30 mouse cellular contexts compared by ENCODE assay signal in genomic region chr16:5101000-5101399, GRCm38 (mm10). TPM values are rescaled to one million over a fixed set of nuclear protein-coding genes. Genes with fewer than 3 reads are reported as not detected.
DNase-seq lines count a peak whose midpoint lies in the region; ATAC-seq and TF ChIP-seq lines count a peak whose summit lies in the region.
"Had no signal": no experiment of that assay in that cellular context is flagged by ENCODE, and none has a peak within 500 bp of the region (broad histone marks: within the 10 kb centered on the region; RNA-seq: fewer than 3 reads in every experiment).

No protein-coding gene starts in this region.

- H3K9me3 ChIP-seq in forebrain, embryonic 12.5 days, result no peaks in the 10 kb centered on the region
- no peaks in the 10 kb centered on the region for H3K9me3 ChIP-seq in heart, embryonic 12.5 days (replicated peaks)
- 0 out of 2 replicates have a peak, but pooled peaks cover 3% of the 10 kb centered on the region for H3K9me3 ChIP-seq in hindbrain, embryonic 10.5 days
- H3K9me3 ChIP-seq: embryonic facial prominence, embryonic 12.5 days; forebrain, embryonic 15.5 days; G1E; hindbrain, embryonic 12.5 days; limb, embryonic 12.5 days; liver, embryonic 15.5 days; midbrain, embryonic 15.5 days; neural tube, embryonic 12.5 days had no signal

- H3K36me3 ChIP-seq in forebrain, embryonic 12.5 days (replicated peaks), result no peaks in the 10 kb centered on the region
- no peaks in the 10 kb centered on the region for H3K36me3 ChIP-seq in heart, embryonic 12.5 days
- no peaks in the 10 kb centered on the region for H3K36me3 ChIP-seq in hindbrain, embryonic 10.5 days
- H3K36me3 ChIP-seq: embryonic facial prominence, embryonic 12.5 days; forebrain, embryonic 15.5 days; G1E; hindbrain, embryonic 12.5 days; limb, embryonic 12.5 days; liver, embryonic 15.5 days; midbrain, embryonic 15.5 days; neural tube, embryonic 12.5 days had no signal

- no peak for TF ChIP-seq POLR2A in brain, embryonic 14.5 days (IDR thresholded peaks at IDR 0.05; ENCODE audit: borderline replicate concordance, extremely low read depth, insufficient read depth, insufficient read length, poor library complexity, severe bottlenecking)
- no peak for TF ChIP-seq POLR2A in cerebellum, adult 2 months (IDR thresholded peaks at IDR 0.05; ENCODE audit: borderline replicate concordance, insufficient read depth, low read length)

- no peak overlapping the region for H3K9ac ChIP-seq in forebrain, embryonic 12.5 days
- H3K9ac ChIP-seq in heart, embryonic 12.5 days, result no peak overlapping the region
- H3K9ac ChIP-seq: embryonic facial prominence, embryonic 12.5 days; forebrain, embryonic 15.5 days; hindbrain, embryonic 12.5 days; limb, embryonic 12.5 days; liver, embryonic 15.5 days; lung, embryonic 14.5 days; midbrain, embryonic 15.5 days; neural tube, embryonic 12.5 days had no signal

- H3K27ac ChIP-seq in cerebellum, adult 2 months (ENCODE audit: insufficient read depth, low read length), result no peak overlapping the region
- H3K27ac ChIP-seq in forebrain, embryonic 12.5 days, result no peak overlapping the region
- no peak overlapping the region for H3K27ac ChIP-seq in heart, embryonic 12.5 days (ENCODE audit: poor library complexity, severe bottlenecking)
- H3K27ac ChIP-seq in hindbrain, embryonic 10.5 days, result no peak overlapping the region
- H3K27ac ChIP-seq: embryonic facial prominence, embryonic 12.5 days; forebrain, embryonic 15.5 days; heart, adult 2 months; hindbrain, embryonic 12.5 days; limb, embryonic 12.5 days; liver, embryonic 15.5 days; midbrain, embryonic 15.5 days; neural tube, embryonic 12.5 days; stomach, postnatal 0 days had no signal

- 13% methylated on average over 6 of the region's 6 CpGs for WGBS in cerebellum, adult 2 months
- 69% methylated on average over 6 of the region's 6 CpGs for WGBS in forebrain, embryonic 12.5 days
- 66% methylated on average over 6 of the region's 6 CpGs for WGBS in heart, embryonic 12.5 days
- WGBS in hindbrain, embryonic 10.5 days, result 83% methylated on average over 6 of the region's 6 CpGs

- H3K4me1 ChIP-seq in cerebellum, adult 2 months (ENCODE audit: control insufficient read depth, insufficient read depth, low read length), result peaks cover 23% of the 10 kb centered on the region
- no peaks in the 10 kb centered on the region for H3K4me1 ChIP-seq in forebrain, embryonic 12.5 days
- no peaks in the 10 kb centered on the region for H3K4me1 ChIP-seq in heart, embryonic 12.5 days (replicated peaks)
- peaks cover 3% of the 10 kb centered on the region; the same call in 1 of the 2 replicates for H3K4me1 ChIP-seq in hindbrain, embryonic 10.5 days (replicated peaks)
- H3K4me1 ChIP-seq: embryonic facial prominence, embryonic 12.5 days; forebrain, embryonic 15.5 days; hindbrain, embryonic 12.5 days; limb, embryonic 12.5 days; liver, embryonic 15.5 days; midbrain, embryonic 15.5 days; neural tube, embryonic 12.5 days had no signal

- DNase-seq in ZHBTc4 (ENCODE audit: low read depth, low spot score), result peak; percentile 7
- peak; percentile 15 for DNase-seq in brain, embryonic 14.5 days (ENCODE audit: low read depth)
- DNase-seq in cerebellum, adult 2 months, result peak; percentile 85 to 89
- peak; percentile 92 to 93 for DNase-seq in cerebellum, postnatal 14 days
- no peak for DNase-seq in hindbrain, embryonic 10.5 days (ENCODE audit: low spot score)
- DNase-seq: adrenal gland, postnatal 14 days; B cell, adult 2 months; heart, adult 2 months; heart, postnatal 14 days; kidney, postnatal 14 days; layer of hippocampus, adult 9-11 months; lung, embryonic 14.5 days; lung, postnatal 14 days; right cerebral cortex, adult 18-20 months; spleen, adult 18-20 months; thymus, adult 2 months; thymus, postnatal 36 days had no signal

- TF ChIP-seq CTCF in brain, embryonic 14.5 days (IDR thresholded peaks at IDR 0.05; ENCODE audit: borderline replicate concordance, extremely low read depth, insufficient read depth, insufficient read length), result no peak
- TF ChIP-seq CTCF in cerebellum, adult 2 months (IDR thresholded peaks at IDR 0.05; ENCODE audit: borderline replicate concordance, insufficient read depth, low read depth, low read length), result no peak

- H3K27me3 ChIP-seq in cerebellum, adult 2 months (ENCODE audit: control insufficient read depth, insufficient read depth, low read length), result no peaks in the 10 kb centered on the region
- H3K27me3 ChIP-seq in forebrain, embryonic 12.5 days, result no peaks in the 10 kb centered on the region
- H3K27me3 ChIP-seq in heart, embryonic 12.5 days (replicated peaks), result peaks cover 11% of the 10 kb centered on the region; the same call in 1 of the 2 replicates
- H3K27me3 ChIP-seq in hindbrain, embryonic 10.5 days (ENCODE audit: insufficient read depth, poor library complexity, severe bottlenecking), result no peaks in the 10 kb centered on the region
- H3K27me3 ChIP-seq: embryonic facial prominence, embryonic 12.5 days; forebrain, embryonic 15.5 days; hindbrain, embryonic 12.5 days; limb, embryonic 12.5 days; liver, embryonic 15.5 days; midbrain, embryonic 15.5 days; neural tube, embryonic 12.5 days had no signal

- no peak overlapping the region for H3K4me3 ChIP-seq in cerebellum, adult 2 months (replicated peaks; ENCODE audit: insufficient read depth, low read depth, low read length)
- H3K4me3 ChIP-seq in forebrain, embryonic 12.5 days (replicated peaks), result no peak overlapping the region
- H3K4me3 ChIP-seq in heart, embryonic 12.5 days, result no peak overlapping the region
- no peak overlapping the region for H3K4me3 ChIP-seq in hindbrain, embryonic 10.5 days
- H3K4me3 ChIP-seq: embryonic facial prominence, embryonic 12.5 days; forebrain, embryonic 15.5 days; heart, adult 2 months; hindbrain, embryonic 12.5 days; limb, embryonic 12.5 days; liver, embryonic 15.5 days; midbrain, embryonic 15.5 days; neural tube, embryonic 12.5 days had no signal

- no peak overlapping the region for H3K4me2 ChIP-seq in forebrain, embryonic 12.5 days
- H3K4me2 ChIP-seq in heart, embryonic 12.5 days, result no peak overlapping the region
- H3K4me2 ChIP-seq: embryonic facial prominence, embryonic 12.5 days; forebrain, embryonic 15.5 days; hindbrain, embryonic 12.5 days; limb, embryonic 12.5 days; liver, embryonic 15.5 days; lung, embryonic 14.5 days; midbrain, embryonic 15.5 days; neural tube, embryonic 12.5 days had no signal

- ATAC-seq in forebrain, embryonic 12.5 days (ENCODE audit: low FRiP score), result no peak
- no peak for ATAC-seq in heart, embryonic 12.5 days (ENCODE audit: insufficient number of reproducible peaks, low FRiP score)
- ATAC-seq: forebrain, embryonic 15.5 days; intestine, postnatal 0 days; midbrain, embryonic 15.5 days had no signal

RNA-seq across cellular contexts. Expression of gene Ppl, which starts 31.2 kb away (rescaled TPM):
- 0.71 and 1.2 TPM in 2 replicates for polyA plus RNA-seq in brain, embryonic 14.5 days (2012; rRNA removed)
- polyA plus RNA-seq in cerebellum, adult 2 months (2012; rRNA removed), result 0.87 and 0.88 TPM in 2 replicates
- polyA plus RNA-seq in forebrain, embryonic 12.5 days (2016; fragmentation: Nextera tagmentation; extraction: Ambion mirVana), result 0.47 and 1.1 TPM in 2 replicates
- 1.5 and 2.1 TPM in 2 replicates for polyA plus RNA-seq in heart, embryonic 12.5 days (2016; fragmentation: Nextera tagmentation; extraction: Ambion mirVana)
- 1.4 and 1.9 TPM in 2 replicates for polyA plus RNA-seq in hindbrain, embryonic 10.5 days (2016; fragmentation: Nextera tagmentation; extraction: Ambion mirVana)
- polyA plus RNA-seq: G1E had no signal

RNA-seq across cellular contexts. Expression of gene Sec14l5, which starts 45.9 kb away (rescaled TPM):
- 1.1 and 1.7 TPM in 2 replicates for polyA plus RNA-seq in brain, embryonic 14.5 days (2012; rRNA removed)
- polyA plus RNA-seq in cerebellum, adult 2 months (2012; rRNA removed), result 19.6 and 25.4 TPM in 2 replicates
- 0.28 and 0.33 TPM in 2 replicates for polyA plus RNA-seq in forebrain, embryonic 12.5 days (2016; fragmentation: Nextera tagmentation; extraction: Ambion mirVana)
- not detected in 2 replicates for polyA plus RNA-seq in heart, embryonic 12.5 days (2016; fragmentation: Nextera tagmentation; extraction: Ambion mirVana)
- 0.29 and 0.78 TPM in 2 replicates for polyA plus RNA-seq in hindbrain, embryonic 10.5 days (2016; fragmentation: Nextera tagmentation; extraction: Ambion mirVana)
- polyA plus RNA-seq: G1E; intestine, postnatal 0 days; kidney, embryonic 14.5 days; liver, embryonic 15.5 days had no signal

RNA-seq across cellular contexts. Expression of gene Ubn1, which starts 51.1 kb away (rescaled TPM):
- polyA plus RNA-seq in brain, embryonic 14.5 days (2012; rRNA removed), result 35.0 and 37.6 TPM in 2 replicates
- polyA plus RNA-seq in cerebellum, adult 2 months (2012; rRNA removed), result 28.1 and 30.2 TPM in 2 replicates
- polyA plus RNA-seq in forebrain, embryonic 12.5 days (2016; fragmentation: Nextera tagmentation; extraction: Ambion mirVana), result 23.8 and 24.8 TPM in 2 replicates
- polyA plus RNA-seq in heart, embryonic 12.5 days (2016; fragmentation: Nextera tagmentation; extraction: Ambion mirVana), result 16.3 and 16.7 TPM in 2 replicates
- polyA plus RNA-seq in hindbrain, embryonic 10.5 days (2016; fragmentation: Nextera tagmentation; extraction: Ambion mirVana), result 17.8 TPM in 2 replicates

RNA-seq across cellular contexts. Expression of gene Glyr1, which starts 51.3 kb away (rescaled TPM):
- polyA plus RNA-seq in brain, embryonic 14.5 days (2012; rRNA removed), result 169 and 172 TPM in 2 replicates
- polyA plus RNA-seq in cerebellum, adult 2 months (2012; rRNA removed), result 139 and 146 TPM in 2 replicates
- polyA plus RNA-seq in forebrain, embryonic 12.5 days (2016; fragmentation: Nextera tagmentation; extraction: Ambion mirVana), result 216 and 238 TPM in 2 replicates
- 111 and 114 TPM in 2 replicates for polyA plus RNA-seq in heart, embryonic 12.5 days (2016; fragmentation: Nextera tagmentation; extraction: Ambion mirVana)
- polyA plus RNA-seq in hindbrain, embryonic 10.5 days (2016; fragmentation: Nextera tagmentation; extraction: Ambion mirVana), result 211 and 219 TPM in 2 replicates
